In genomic region chr5:30908426-30909299, GRCm38 (mm10) we compare ENCODE assay signal across 8 mouse cellular contexts. TPM values are rescaled to one million over a fixed set of nuclear protein-coding genes. Genes with fewer than 3 reads are reported as not detected.
A peak's percentile ranks its signal among the peaks of the same experiment; 100 is the strongest.
DNase-seq lines count a peak whose midpoint lies in the region; ATAC-seq and TF ChIP-seq lines count a peak whose summit lies in the region.

No protein-coding gene starts in this region.

- no peak for ATAC-seq in erythroblast, adult 5-6 weeks (replicated peaks; ENCODE audit: low FRiP score, poor library complexity, severe bottlenecking)
- ATAC-seq in heart, embryonic 12.5 days (ENCODE audit: insufficient number of reproducible peaks, low FRiP score), result peak; percentile 41; the same call in 1 of the 2 replicates
- no peak for ATAC-seq in neural tube, embryonic 12.5 days (ENCODE audit: low FRiP score, low read depth)

- peak overlapping the region; percentile 95 for H3K4me3 ChIP-seq in erythroblast, embryonic 14.5 days (replicated peaks)
- H3K4me3 ChIP-seq in bone marrow macrophage, adult 2 months (ENCODE audit: insufficient read depth, low read length), result peak overlapping the region; percentile 57; the same call in 1 of the 2 replicates
- H3K4me3 ChIP-seq in heart, embryonic 12.5 days, result peak overlapping the region; percentile 70
- peak overlapping the region; percentile 77 for H3K4me3 ChIP-seq in limb, embryonic 10.5 days
- peak overlapping the region; percentile 66; the same call in 1 of the 2 replicates for H3K4me3 ChIP-seq in neural tube, embryonic 12.5 days

- peak overlapping the region; percentile 97 for H3K4me2 ChIP-seq in heart, embryonic 12.5 days
- peak overlapping the region; percentile 79 for H3K4me2 ChIP-seq in neural tube, embryonic 12.5 days (replicated peaks)

- peak overlapping the region; percentile 93 for H3K9ac ChIP-seq in heart, embryonic 12.5 days
- H3K9ac ChIP-seq in neural tube, embryonic 12.5 days, result peak overlapping the region; percentile 79; the same call in 1 of the 2 replicates

- peaks cover 26% of the 10 kb centered on the region for H3K36me3 ChIP-seq in erythroblast, embryonic 14.5 days (ENCODE audit: control insufficient read depth)
- H3K36me3 ChIP-seq in heart, embryonic 12.5 days, result peaks cover 26% of the 10 kb centered on the region
- peaks cover 26% of the 10 kb centered on the region for H3K36me3 ChIP-seq in limb, embryonic 10.5 days
- peaks cover 24% of the 10 kb centered on the region for H3K36me3 ChIP-seq in neural tube, embryonic 12.5 days

- no peak for TF ChIP-seq CTCF in bone marrow macrophage, adult 2 months (IDR thresholded peaks at IDR 0.05; ENCODE audit: low read depth, low read length)

- WGBS in heart, embryonic 12.5 days, result 29% methylated on average over 13 of the region's 13 CpGs
- 29% methylated on average over 13 of the region's 13 CpGs for WGBS in limb, embryonic 10.5 days
- 53% methylated on average over 13 of the region's 13 CpGs for WGBS in neural tube, embryonic 12.5 days

- peaks cover 56% of the 10 kb centered on the region for H3K4me1 ChIP-seq in erythroblast, embryonic 14.5 days (ENCODE audit: control insufficient read depth)
- peaks cover 13% of the 10 kb centered on the region for H3K4me1 ChIP-seq in bone marrow macrophage, adult 2 months (ENCODE audit: control insufficient read depth, insufficient read depth, low read length)
- peaks cover 68% of the 10 kb centered on the region for H3K4me1 ChIP-seq in heart, embryonic 12.5 days (replicated peaks)
- peaks cover 82% of the 10 kb centered on the region for H3K4me1 ChIP-seq in limb, embryonic 10.5 days
- H3K4me1 ChIP-seq in neural tube, embryonic 12.5 days, result peaks cover 44% of the 10 kb centered on the region

- no peaks in the 10 kb centered on the region for H3K9me3 ChIP-seq in erythroblast, embryonic 14.5 days (ENCODE audit: control insufficient read depth, low read length)
- H3K9me3 ChIP-seq in heart, embryonic 12.5 days (replicated peaks), result no peaks in the 10 kb centered on the region
- no peaks in the 10 kb centered on the region for H3K9me3 ChIP-seq in limb, embryonic 10.5 days (replicated peaks)
- no peaks in the 10 kb centered on the region for H3K9me3 ChIP-seq in neural tube, embryonic 12.5 days

- peak; percentile 64 for DNase-seq in limb, embryonic 10.5 days (ENCODE audit: low spot score)
- no peak for DNase-seq in cerebellum, adult 18-20 months
- DNase-seq in right cerebral cortex, adult 18-20 months, result no peak

- no peak overlapping the region for H3K27ac ChIP-seq in bone marrow macrophage, adult 2 months (ENCODE audit: insufficient read depth, low read depth, low read length)
- H3K27ac ChIP-seq in heart, embryonic 12.5 days (ENCODE audit: poor library complexity, severe bottlenecking), result peak overlapping the region; percentile 98
- H3K27ac ChIP-seq in limb, embryonic 10.5 days, result peak overlapping the region; percentile 95
- H3K27ac ChIP-seq in neural tube, embryonic 12.5 days, result peak overlapping the region; percentile 54; the same call in 1 of the 2 replicates

- no peaks in the 10 kb centered on the region for H3K27me3 ChIP-seq in erythroblast, embryonic 14.5 days (ENCODE audit: control insufficient read depth)
- H3K27me3 ChIP-seq in heart, embryonic 12.5 days (replicated peaks), result no peaks in the 10 kb centered on the region
- H3K27me3 ChIP-seq in limb, embryonic 10.5 days (ENCODE audit: low read depth, poor library complexity, severe bottlenecking), result no peaks in the 10 kb centered on the region
- H3K27me3 ChIP-seq in neural tube, embryonic 12.5 days (replicated peaks), result no peaks in the 10 kb centered on the region

- TF ChIP-seq POLR2A in bone marrow macrophage, adult 2 months (IDR thresholded peaks at IDR 0.05; ENCODE audit: borderline replicate concordance, low read depth, low read length), result no peak

RNA-seq across cellular contexts. Expression of gene Ost4, which starts 1.1 kb away (rescaled TPM):
- 27.7 and 30.6 TPM in 2 replicates for polyA plus RNA-seq in erythroblast, embryonic 14.5 days (2012)
- 167 and 176 TPM in 2 replicates for total RNA-seq in erythroblast, adult 5-6 weeks (2015; ENCODE audit: low replicate concordance)
- 63.0 and 140 TPM in 2 replicates for total RNA-seq in erythroblast, adult 5-6 weeks (2017; ENCODE audit: low replicate concordance)
- 317 and 358 TPM in 2 replicates for polyA plus RNA-seq in bone marrow macrophage, adult 2 months (2012; ENCODE audit: insufficient read depth, insufficient read length, missing spikeins)
- 386 and 388 TPM in 2 replicates for polyA plus RNA-seq in heart, embryonic 12.5 days (2016; fragmentation: Nextera tagmentation; extraction: Ambion mirVana)
- 403 and 414 TPM in 2 replicates for polyA plus RNA-seq in limb, embryonic 10.5 days (2016; fragmentation: Nextera tagmentation; extraction: Ambion mirVana)
- polyA plus RNA-seq in neural tube, embryonic 12.5 days (2016; fragmentation: Nextera tagmentation; extraction: Ambion mirVana), result 294 and 304 TPM in 2 replicates

RNA-seq across cellular contexts. Expression of gene Emilin1, which starts 4.5 kb away (rescaled TPM):
- 0.50 and 0.81 TPM in 2 replicates for polyA plus RNA-seq in erythroblast, embryonic 14.5 days (2012)
- 16.9 and 28.8 TPM in 2 replicates for total RNA-seq in erythroblast, adult 5-6 weeks (2015; ENCODE audit: low replicate concordance)
- 6.5 and 8.1 TPM in 2 replicates for total RNA-seq in erythroblast, adult 5-6 weeks (2017; ENCODE audit: low replicate concordance)
- polyA plus RNA-seq in bone marrow macrophage, adult 2 months (2012; ENCODE audit: insufficient read depth, insufficient read length, missing spikeins), result 29.1 and 37.2 TPM in 2 replicates
- polyA plus RNA-seq in heart, embryonic 12.5 days (2016; fragmentation: Nextera tagmentation; extraction: Ambion mirVana), result 179 and 187 TPM in 2 replicates
- 202 and 241 TPM in 2 replicates for polyA plus RNA-seq in limb, embryonic 10.5 days (2016; fragmentation: Nextera tagmentation; extraction: Ambion mirVana)
- polyA plus RNA-seq in neural tube, embryonic 12.5 days (2016; fragmentation: Nextera tagmentation; extraction: Ambion mirVana), result 63.7 and 75.3 TPM in 2 replicates

RNA-seq across cellular contexts. Expression of gene Khk, which starts 12.6 kb away (rescaled TPM):
- polyA plus RNA-seq in erythroblast, embryonic 14.5 days (2012), result 1.8 and 2.6 TPM in 2 replicates
- 8.1 and 14.4 TPM in 2 replicates for total RNA-seq in erythroblast, adult 5-6 weeks (2015; ENCODE audit: low replicate concordance)
- 9.2 and 12.4 TPM in 2 replicates for total RNA-seq in erythroblast, adult 5-6 weeks (2017; ENCODE audit: low replicate concordance)
- 29.8 and 38.9 TPM in 2 replicates for polyA plus RNA-seq in bone marrow macrophage, adult 2 months (2012; ENCODE audit: insufficient read depth, insufficient read length, missing spikeins)
- 6.5 and 8.1 TPM in 2 replicates for polyA plus RNA-seq in heart, embryonic 12.5 days (2016; fragmentation: Nextera tagmentation; extraction: Ambion mirVana)
- polyA plus RNA-seq in limb, embryonic 10.5 days (2016; fragmentation: Nextera tagmentation; extraction: Ambion mirVana), result 7.1 and 7.8 TPM in 2 replicates
- 6.7 and 8.6 TPM in 2 replicates for polyA plus RNA-seq in neural tube, embryonic 12.5 days (2016; fragmentation: Nextera tagmentation; extraction: Ambion mirVana)

RNA-seq across cellular contexts. Expression of gene Agbl5, which starts 20.2 kb away (rescaled TPM):
- 2.4 and 2.7 TPM in 2 replicates for polyA plus RNA-seq in erythroblast, embryonic 14.5 days (2012)
- 4.8 TPM in 1 of 2 replicates, not detected in the other for total RNA-seq in erythroblast, adult 5-6 weeks (2015; ENCODE audit: low replicate concordance)
- total RNA-seq in erythroblast, adult 5-6 weeks (2017; ENCODE audit: low replicate concordance), result 1.9 and 2.0 TPM in 2 replicates
- 5.8 and 6.5 TPM in 2 replicates for polyA plus RNA-seq in bone marrow macrophage, adult 2 months (2012; ENCODE audit: insufficient read depth, insufficient read length, missing spikeins)
- polyA plus RNA-seq in heart, embryonic 12.5 days (2016; fragmentation: Nextera tagmentation; extraction: Ambion mirVana), result 12.5 and 14.4 TPM in 2 replicates
- polyA plus RNA-seq in limb, embryonic 10.5 days (2016; fragmentation: Nextera tagmentation; extraction: Ambion mirVana), result 20.4 and 29.9 TPM in 2 replicates
- 27.5 and 29.0 TPM in 2 replicates for polyA plus RNA-seq in neural tube, embryonic 12.5 days (2016; fragmentation: Nextera tagmentation; extraction: Ambion mirVana)

RNA-seq across cellular contexts. Expression of gene Cgref1, which starts 36.7 kb away (rescaled TPM):
- polyA plus RNA-seq in erythroblast, embryonic 14.5 days (2012), result not detected in 2 replicates
- not detected in 2 replicates for total RNA-seq in erythroblast, adult 5-6 weeks (2015; ENCODE audit: low replicate concordance)
- not detected in 2 replicates for total RNA-seq in erythroblast, adult 5-6 weeks (2017; ENCODE audit: low replicate concordance)
- not detected in 2 replicates for polyA plus RNA-seq in bone marrow macrophage, adult 2 months (2012; ENCODE audit: insufficient read depth, insufficient read length, missing spikeins)
- 4.9 and 5.2 TPM in 2 replicates for polyA plus RNA-seq in heart, embryonic 12.5 days (2016; fragmentation: Nextera tagmentation; extraction: Ambion mirVana)
- polyA plus RNA-seq in limb, embryonic 10.5 days (2016; fragmentation: Nextera tagmentation; extraction: Ambion mirVana), result 1.0 and 2.5 TPM in 2 replicates
- polyA plus RNA-seq in neural tube, embryonic 12.5 days (2016; fragmentation: Nextera tagmentation; extraction: Ambion mirVana), result 15.9 and 17.7 TPM in 2 replicates

Comparison
In these comparisons a context has a peak if more than half of its experiments do, and no peak if none do; other contexts are left out.
1. RNA of gene Emilin1, which starts 4.5 kb away (polyA plus RNA-seq): 202 to 241 TPM in limb, embryonic 10.5 days, 179 to 187 TPM in heart, embryonic 12.5 days, 63.7 to 75.3 TPM in neural tube, embryonic 12.5 days and 29.1 to 37.2 TPM in bone marrow macrophage, adult 2 months; 0.50 to 0.81 TPM in erythroblast, embryonic 14.5 days; every median in the first group is over 10 times any median in the second.
2. Peak in every context shown above with its lines, with median percentiles within 50 percentile points of each other: H3K4me3 ChIP-seq.